Mouse (Mus musculus): ENCODE data around the gene Ttc28. TPM values are rescaled to one million over a fixed set of nuclear protein-coding genes. Genes with fewer than 3 reads are reported as not detected.

Gene Ttc28
- total and polyA plus RNA-seq, 2 experiments from 2014 or later, result 10.6 to 53.1 TPM

GRCm38 (mm10) chr5:111220679-111221380, 341.2 kb downstream of the Ttc28 start:
- Histone ChIP-seq H3K4me2 (ENCODE audit: low read depth, low read length, poor library complexity, severe bottlenecking) (no peak overlapping the region), H3K27ac (ENCODE audit: low read depth, low read length) (peak overlapping the region; percentile 65), H3K4me1 (ENCODE audit: insufficient read depth, low read length) (peaks cover 11% of the 10 kb centered on the region; the same call in 1 of the 2 replicates), H3K9me3 (ENCODE audit: low read length) (no peaks in the 10 kb centered on the region), H3K36me3 (ENCODE audit: insufficient read depth, low read length) (peaks cover 26% of the 10 kb centered on the region), H3K9ac (replicated peaks; ENCODE audit: low read length, poor library complexity, severe bottlenecking) (no peak overlapping the region), H3K27me3 (ENCODE audit: insufficient read depth, low read length) (no peaks in the 10 kb centered on the region), H3K4me3 (ENCODE audit: low read depth, low read length) (no peak overlapping the region)
- TF ChIP-seq CTCF (IDR thresholded peaks at IDR 0.05), result 0 out of 2 replicates have a peak, but pooled peaks have one; percentile 4
- peak; percentile 78 for ATAC-seq (ENCODE audit: low FRiP score)
- 19% methylated on average over 16 of the region's 16 CpGs for WGBS
- peak; percentile 90 for DNase-seq (ENCODE audit: low spot score)

GRCm38 (mm10) chr5:111222820-111223219, 343.2 kb downstream of the Ttc28 start:
- ATAC-seq (ENCODE audit: low FRiP score) (no peak), DNase-seq (ENCODE audit: low spot score) (no peak)
- Histone ChIP-seq H3K9me3 (ENCODE audit: low read length) (no peaks in the 10 kb centered on the region), H3K36me3 (ENCODE audit: insufficient read depth, low read length) (peaks cover 32% of the 10 kb centered on the region), H3K4me3 (ENCODE audit: low read depth, low read length) (no peak overlapping the region), H3K9ac (replicated peaks; ENCODE audit: low read length, poor library complexity, severe bottlenecking) (no peak overlapping the region), H3K27me3 (ENCODE audit: insufficient read depth, low read length) (no peaks in the 10 kb centered on the region), H3K4me1 (ENCODE audit: insufficient read depth, low read length) (peaks cover 8% of the 10 kb centered on the region; the same call in 1 of the 2 replicates), H3K4me2 (ENCODE audit: low read depth, low read length, poor library complexity, severe bottlenecking) (no peak overlapping the region), H3K27ac (ENCODE audit: low read depth, low read length) (no peak overlapping the region)
- 40% methylated on average over 11 of the region's 11 CpGs for WGBS
- no peak for TF ChIP-seq CTCF (IDR thresholded peaks at IDR 0.05)

DNA sequence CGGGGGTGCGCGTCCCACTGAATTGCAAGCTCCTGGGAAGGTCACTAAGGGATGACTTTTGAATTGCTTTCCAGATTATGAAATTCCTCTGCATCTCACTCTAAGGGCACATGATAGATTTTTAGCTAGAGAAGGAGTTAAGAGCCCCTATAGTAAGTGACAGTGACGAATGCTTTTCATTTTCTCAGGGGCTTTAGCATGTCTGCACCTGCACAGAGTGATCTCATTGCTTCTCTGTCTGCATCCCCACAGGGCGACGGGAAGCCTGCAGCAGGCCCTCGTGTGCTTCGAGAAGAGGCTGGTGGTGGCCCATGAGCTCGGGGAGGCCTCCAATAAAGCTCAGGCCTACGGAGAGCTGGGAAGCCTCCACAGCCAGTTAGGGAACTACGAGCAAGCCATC, 345.7 kb downstream of the Ttc28 start:
- DNase-seq (ENCODE audit: low spot score) (no peak), ATAC-seq (ENCODE audit: low FRiP score) (no peak)
- WGBS, result 82% methylated on average over 11 of the region's 11 CpGs
- no peaks in the 10 kb centered on the region for H3K27me3 ChIP-seq (ENCODE audit: insufficient read depth, low read length)
- no peak overlapping the region for H3K4me2 ChIP-seq (ENCODE audit: low read depth, low read length, poor library complexity, severe bottlenecking)
- H3K4me1 ChIP-seq (ENCODE audit: insufficient read depth, low read length), result peaks cover 18% of the 10 kb centered on the region; the same call in 1 of the 2 replicates
- no peak overlapping the region for H3K27ac ChIP-seq (ENCODE audit: low read depth, low read length)
- no peaks in the 10 kb centered on the region for H3K9me3 ChIP-seq (ENCODE audit: low read length)
- TF ChIP-seq CTCF (IDR thresholded peaks at IDR 0.05), result no peak
- H3K9ac ChIP-seq (replicated peaks; ENCODE audit: low read length, poor library complexity, severe bottlenecking), result no peak overlapping the region
- H3K4me3 ChIP-seq (ENCODE audit: low read depth, low read length), result no peak overlapping the region
- peaks cover 35% of the 10 kb centered on the region for H3K36me3 ChIP-seq (ENCODE audit: insufficient read depth, low read length)

DNA sequence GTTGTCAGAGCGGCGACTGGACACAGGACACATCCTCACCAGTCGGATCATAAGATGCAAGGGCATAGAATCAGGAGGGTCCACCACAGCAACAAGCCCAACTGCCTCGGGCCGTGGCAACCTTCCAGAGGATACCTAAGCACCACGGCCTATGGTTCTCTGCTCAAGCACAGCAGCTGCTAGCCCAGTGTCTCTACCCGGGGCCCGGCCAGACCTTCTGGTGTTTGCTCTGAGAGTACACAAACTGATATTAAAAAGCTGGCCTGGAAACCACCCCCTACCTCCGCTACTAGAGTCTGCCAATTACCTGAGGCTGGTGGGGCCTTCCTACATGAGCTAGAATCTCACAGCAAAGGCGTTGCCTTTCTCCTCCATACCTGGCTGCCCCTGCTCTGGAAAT, 346.9 kb downstream of the Ttc28 start:
- WGBS, result 86% methylated on average over 10 of the region's 10 CpGs
- Histone ChIP-seq H3K9me3 (ENCODE audit: low read length) (no peaks in the 10 kb centered on the region), H3K9ac (replicated peaks; ENCODE audit: low read length, poor library complexity, severe bottlenecking) (no peak overlapping the region), H3K4me1 (ENCODE audit: insufficient read depth, low read length) (peaks cover 15% of the 10 kb centered on the region; the same call in 1 of the 2 replicates), H3K27me3 (ENCODE audit: insufficient read depth, low read length) (no peaks in the 10 kb centered on the region), H3K4me3 (ENCODE audit: low read depth, low read length) (no peak overlapping the region), H3K36me3 (ENCODE audit: insufficient read depth, low read length) (peaks cover 37% of the 10 kb centered on the region), H3K4me2 (ENCODE audit: low read depth, low read length, poor library complexity, severe bottlenecking) (no peak overlapping the region), H3K27ac (ENCODE audit: low read depth, low read length) (no peak overlapping the region)
- TF ChIP-seq CTCF (IDR thresholded peaks at IDR 0.05), result no peak
- peak; percentile 39 for DNase-seq (ENCODE audit: low spot score)
- ATAC-seq (ENCODE audit: low FRiP score), result no peak

- H3K27me3 ChIP-seq (ENCODE audit: insufficient read depth, low read length), result no peaks in the 10 kb centered on the region
- ATAC-seq (ENCODE audit: low FRiP score), result no peak
- no peak overlapping the region for H3K4me2 ChIP-seq (ENCODE audit: low read depth, low read length, poor library complexity, severe bottlenecking)
- no peak overlapping the region for H3K9ac ChIP-seq (replicated peaks; ENCODE audit: low read length, poor library complexity, severe bottlenecking)
- H3K36me3 ChIP-seq (ENCODE audit: insufficient read depth, low read length), result peaks cover 45% of the 10 kb centered on the region
- no peak overlapping the region for H3K4me3 ChIP-seq (ENCODE audit: low read depth, low read length)
- WGBS, result 50% methylated on average over 5 of the region's 5 CpGs
- no peak for DNase-seq (ENCODE audit: low spot score)
- H3K4me1 ChIP-seq (ENCODE audit: insufficient read depth, low read length), result peaks cover 14% of the 10 kb centered on the region; the same call in 1 of the 2 replicates
- no peak for TF ChIP-seq CTCF (IDR thresholded peaks at IDR 0.05)
- no peaks in the 10 kb centered on the region for H3K9me3 ChIP-seq (ENCODE audit: low read length)
- H3K27ac ChIP-seq (ENCODE audit: low read depth, low read length), result no peak overlapping the region
These were observed 348.2 kb downstream of the Ttc28 start for GRCm38 (mm10) chr5:111227850-111228249.

GRCm38 (mm10) chr5:111228302-111229040, 348.9 kb downstream of the Ttc28 start:
- H3K27me3 ChIP-seq (ENCODE audit: insufficient read depth, low read length), result no peaks in the 10 kb centered on the region
- no peak for TF ChIP-seq CTCF (IDR thresholded peaks at IDR 0.05)
- H3K4me2 ChIP-seq (ENCODE audit: low read depth, low read length, poor library complexity, severe bottlenecking), result no peak overlapping the region
- H3K4me3 ChIP-seq (ENCODE audit: low read depth, low read length), result no peak overlapping the region
- peak overlapping the region; percentile 54; the same call in 1 of the 2 replicates for H3K9ac ChIP-seq (replicated peaks; ENCODE audit: low read length, poor library complexity, severe bottlenecking)
- ATAC-seq (ENCODE audit: low FRiP score) (no peak), DNase-seq (ENCODE audit: low spot score) (peak; percentile 46)
- peaks cover 14% of the 10 kb centered on the region; the same call in 1 of the 2 replicates for H3K4me1 ChIP-seq (ENCODE audit: insufficient read depth, low read length)
- no peak overlapping the region for H3K27ac ChIP-seq (ENCODE audit: low read depth, low read length)
- H3K36me3 ChIP-seq (ENCODE audit: insufficient read depth, low read length), result peaks cover 46% of the 10 kb centered on the region
- no peaks in the 10 kb centered on the region for H3K9me3 ChIP-seq (ENCODE audit: low read length)
- WGBS, result 26% methylated on average over 14 of the region's 14 CpGs

Data from midbrain, postnatal 0 days (tissue).